Mouse (Mus musculus): ENCODE measurements at regions not wholly inside any gene's neighbourhood (a gene's known extent, or its start where the extent isn't known, plus 50 kb on each side); places are given as distances from the start of the nearest gene placed in this dataset.

DNA sequence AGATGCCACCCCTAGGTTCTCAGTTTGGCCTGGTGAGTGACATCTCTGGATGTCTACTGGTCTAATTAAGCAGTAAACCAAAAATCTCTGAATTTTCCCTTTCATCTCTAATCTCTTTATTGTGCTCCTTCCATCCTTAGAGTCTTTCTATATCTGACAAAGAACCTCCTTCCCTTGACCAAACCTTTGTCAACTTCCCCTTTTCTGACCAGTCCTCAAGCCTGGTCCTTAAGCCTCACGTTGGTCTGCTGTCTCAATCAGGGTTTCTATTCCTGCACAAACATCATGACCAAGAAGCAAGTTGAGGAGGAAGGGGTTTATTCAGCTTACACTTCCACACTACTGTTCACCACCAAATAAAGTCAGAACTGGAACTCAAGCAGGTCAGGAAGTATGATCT is 116.4 kb upstream of the Tab2 start:
- in situ Hi-C loops (cut with MboI, MseI), result loop anchor here (5.0 kb wide), 1 partner anchor 370 kb away; no protein-coding TSS in a partner anchor

DNA sequence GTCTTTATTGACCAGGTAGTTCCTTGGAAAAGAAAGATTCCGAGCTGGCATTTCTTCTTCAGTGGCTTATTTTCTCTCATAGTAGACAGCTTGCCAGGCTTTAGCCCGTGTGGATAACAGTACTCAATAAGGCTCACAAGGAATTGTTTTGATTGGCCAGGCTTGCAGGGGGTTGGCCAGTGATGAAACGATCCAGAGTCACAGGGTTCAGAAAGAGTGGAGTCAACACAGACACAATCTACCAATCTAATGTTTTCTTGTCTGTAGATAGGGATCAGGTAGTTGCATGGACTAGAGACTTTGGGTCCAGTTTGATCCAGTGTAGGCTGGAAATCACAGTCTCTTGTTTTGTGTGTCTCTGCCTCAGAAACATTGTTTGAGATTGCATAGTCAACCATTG is 115.8 kb upstream of the Tab2 start:
- in situ Hi-C loops (cut with MboI, MseI), result loop anchor here (5.0 kb wide), 1 partner anchor 370 kb away; no protein-coding TSS in a partner anchor

DNA sequence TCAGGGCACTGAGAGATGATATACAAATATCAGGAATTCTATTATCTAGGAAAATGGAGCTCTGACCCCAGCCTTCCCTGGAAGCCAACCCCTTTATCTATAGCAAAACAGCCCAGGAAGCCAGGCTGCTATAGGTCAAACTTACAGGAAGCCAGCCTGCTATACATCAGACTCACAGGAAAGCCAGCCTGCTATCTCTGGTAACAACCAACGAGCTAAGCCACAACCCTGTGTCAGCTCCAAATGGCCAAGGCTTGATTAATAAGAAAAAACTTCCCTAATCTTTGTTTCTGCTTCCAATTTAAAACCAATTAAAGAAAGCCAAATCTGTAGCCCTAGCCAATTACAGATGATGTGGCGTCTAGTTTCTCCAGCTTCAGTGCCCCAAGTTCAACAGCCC is 114.4 kb upstream of the Tab2 start:
- in situ Hi-C loops (cut with MboI, MseI), result loop anchor here (5.0 kb wide), 1 partner anchor 372 kb away; no protein-coding TSS in a partner anchor

DNA sequence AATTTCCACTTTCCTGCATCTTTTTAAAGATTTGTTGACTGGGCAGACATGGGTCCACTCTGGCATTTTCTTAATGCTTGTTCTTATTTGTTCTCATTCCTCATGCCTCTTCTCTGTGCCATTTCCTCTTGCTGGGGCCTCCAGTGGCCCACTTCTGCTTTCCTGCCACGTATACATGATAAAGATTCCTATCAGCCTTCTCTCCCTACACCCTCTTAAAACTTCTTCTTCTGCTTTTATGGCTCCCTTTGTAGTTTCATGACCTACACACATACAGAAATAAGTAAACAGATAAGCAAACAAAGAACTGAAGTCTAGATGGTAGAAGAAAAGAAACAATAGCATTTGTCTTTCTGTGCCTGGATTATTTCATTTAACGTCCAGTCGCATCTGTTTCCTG is 110.9 kb upstream of the Tab2 start:
- in situ Hi-C loops (cut with MboI, MseI), result no loop called here

DNA sequence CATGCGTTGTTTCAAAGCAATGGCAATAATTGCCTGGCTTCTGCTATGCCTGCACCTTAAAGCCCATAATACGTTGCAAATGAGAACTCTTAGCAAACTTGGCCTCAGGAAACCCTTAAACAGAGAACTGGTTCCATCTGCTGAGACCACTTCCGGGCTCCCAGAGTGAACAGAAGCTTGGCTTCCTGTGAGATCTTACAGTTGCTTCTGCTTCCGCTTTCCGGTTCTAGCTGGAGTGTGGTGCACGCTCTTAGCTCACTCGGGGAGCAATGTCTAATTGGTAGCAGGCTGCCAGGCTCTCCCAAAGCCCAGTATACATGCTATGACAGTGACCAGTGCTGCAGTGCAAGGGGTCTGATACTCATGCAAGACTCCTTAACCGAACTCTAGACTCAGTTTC is 109.7 kb upstream of the Tab2 start:
- in situ Hi-C loops (cut with MboI, MseI), result no loop called here

DNA sequence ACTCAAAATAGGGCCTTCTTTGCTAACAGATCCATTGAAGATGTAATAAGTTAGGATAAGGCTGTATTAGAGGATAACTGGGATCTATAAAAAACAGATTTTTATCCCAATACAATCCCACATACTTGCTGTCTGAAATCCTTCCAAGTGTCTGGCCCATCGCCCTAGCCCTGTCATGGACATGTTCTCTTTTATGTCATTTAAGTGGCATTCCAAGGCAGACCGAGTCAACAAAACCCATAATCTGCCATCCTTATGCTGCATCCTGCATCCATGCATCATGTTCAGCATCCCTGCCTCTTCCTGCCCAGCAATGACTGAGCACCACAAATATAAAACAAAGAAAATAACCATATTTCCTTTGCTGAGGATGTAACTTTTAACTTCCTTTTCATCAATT is 108.3 kb upstream of the Tab2 start:
- in situ Hi-C loops (cut with MboI, MseI), result no loop called here

DNA sequence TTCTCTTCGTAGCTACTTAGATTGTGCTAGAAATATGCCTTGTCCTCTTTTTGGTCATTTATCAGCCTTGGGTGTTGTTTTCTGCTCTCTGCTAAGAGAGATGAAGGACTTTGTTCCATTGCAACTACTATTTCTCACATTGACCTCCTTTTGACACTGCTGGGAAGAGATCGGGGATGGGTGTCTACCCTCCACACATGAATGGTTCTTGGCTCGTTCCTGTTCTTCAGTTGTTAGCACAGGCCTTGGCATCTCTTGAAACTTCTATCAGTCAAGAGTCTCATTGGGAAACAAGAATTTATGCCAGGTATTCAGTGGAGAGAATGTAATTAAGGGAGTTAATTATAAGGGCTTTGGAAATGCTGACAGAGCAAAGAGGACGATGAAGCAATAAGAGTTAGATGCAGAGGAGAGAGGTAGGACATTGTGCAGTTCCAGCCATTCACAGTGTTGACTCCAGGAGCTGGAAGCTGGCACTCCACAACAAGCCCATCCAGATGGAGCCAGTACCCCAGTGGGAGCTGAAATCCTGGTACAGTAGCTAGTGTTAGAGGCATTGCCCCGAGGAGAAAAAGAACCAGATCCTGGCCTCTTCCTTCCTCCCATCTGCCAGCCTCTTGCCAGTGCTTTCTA is 107.5 kb upstream of the Tab2 start:
- in situ Hi-C loops (cut with MboI, MseI), result no loop called here

DNA sequence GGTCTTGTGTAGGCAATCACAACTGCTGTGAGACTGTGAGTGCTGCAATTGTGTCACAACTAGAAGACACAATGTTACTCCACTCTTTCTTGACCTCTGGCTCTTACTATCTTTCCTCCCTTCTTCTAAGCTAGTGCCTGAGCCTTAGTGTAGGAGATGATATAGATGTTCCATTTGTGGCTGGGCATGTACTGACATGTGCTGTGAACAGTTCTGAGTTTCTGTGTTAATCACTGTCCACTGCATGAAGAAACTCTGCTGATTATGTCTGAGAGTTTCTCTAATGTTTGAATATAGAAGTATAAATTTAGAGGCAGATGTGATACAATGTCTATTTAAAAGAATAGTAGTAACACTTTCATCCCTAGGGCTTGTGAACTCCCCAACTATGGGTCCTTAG is 105.0 kb upstream of the Tab2 start:
- in situ Hi-C loops (cut with MboI, MseI), result no loop called here

DNA sequence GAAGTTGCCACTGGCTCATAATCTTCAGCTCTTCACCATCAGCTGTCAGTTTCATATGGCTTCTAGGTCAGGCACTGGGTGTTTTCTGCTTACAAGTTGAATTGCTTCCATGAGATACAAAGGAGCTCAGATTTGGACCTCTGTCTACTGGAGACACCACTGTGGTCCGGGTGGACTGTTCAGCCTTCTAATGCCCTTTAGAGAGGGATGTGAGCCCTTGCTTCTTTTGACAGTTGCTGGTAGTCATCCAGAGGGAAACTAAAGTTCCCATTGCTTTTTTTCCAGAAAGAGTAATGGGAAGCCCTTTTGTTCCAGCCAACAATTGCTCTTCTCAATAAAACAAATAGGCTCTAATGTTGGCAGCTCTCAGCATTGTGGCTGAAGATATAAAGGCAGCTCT is 103.7 kb upstream of the Tab2 start:
- in situ Hi-C loops (cut with MboI, MseI), result no loop called here

DNA sequence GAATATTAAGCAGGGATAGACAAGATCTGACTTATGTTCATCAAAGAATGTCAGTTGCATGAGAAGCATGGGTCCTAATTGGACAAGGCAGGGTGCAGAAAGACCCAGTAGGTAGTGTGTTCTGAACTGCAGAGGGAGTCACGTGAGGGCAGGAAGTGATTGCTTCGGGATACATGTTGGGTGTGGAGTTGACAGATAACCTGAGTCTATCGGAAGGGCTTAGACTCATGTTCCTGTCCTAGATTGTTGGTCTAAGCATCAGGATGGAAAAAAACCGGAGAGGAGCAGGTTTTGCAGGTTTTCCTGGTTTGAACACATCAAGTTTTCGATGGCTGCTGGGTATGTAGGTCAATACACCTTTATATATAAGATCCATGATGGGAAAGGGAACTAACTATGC is 101.8 kb upstream of the Tab2 start:
- in situ Hi-C loops (cut with MboI, MseI), result no loop called here

DNA sequence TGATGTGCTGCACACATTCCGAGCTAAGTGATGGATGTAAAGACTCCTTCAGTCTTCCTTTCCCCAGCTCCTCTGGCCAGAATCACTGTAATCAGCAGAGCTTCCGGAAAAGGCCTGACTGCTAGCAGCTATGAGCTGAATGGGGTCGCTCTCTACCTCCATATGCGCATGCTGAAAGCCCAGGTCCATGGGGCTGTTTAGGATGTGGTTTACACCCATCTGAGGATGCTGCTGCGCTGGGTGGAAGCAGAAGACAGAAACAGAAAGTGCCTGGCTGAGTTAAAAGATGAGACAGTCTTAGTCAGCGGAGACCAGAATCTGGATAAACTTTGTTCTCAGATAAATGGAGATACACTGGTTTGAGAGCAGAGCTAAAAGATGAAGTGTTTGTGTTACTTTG is 99.3 kb upstream of the Tab2 start:
- in situ Hi-C loops (cut with MboI, MseI), result no loop called here

DNA sequence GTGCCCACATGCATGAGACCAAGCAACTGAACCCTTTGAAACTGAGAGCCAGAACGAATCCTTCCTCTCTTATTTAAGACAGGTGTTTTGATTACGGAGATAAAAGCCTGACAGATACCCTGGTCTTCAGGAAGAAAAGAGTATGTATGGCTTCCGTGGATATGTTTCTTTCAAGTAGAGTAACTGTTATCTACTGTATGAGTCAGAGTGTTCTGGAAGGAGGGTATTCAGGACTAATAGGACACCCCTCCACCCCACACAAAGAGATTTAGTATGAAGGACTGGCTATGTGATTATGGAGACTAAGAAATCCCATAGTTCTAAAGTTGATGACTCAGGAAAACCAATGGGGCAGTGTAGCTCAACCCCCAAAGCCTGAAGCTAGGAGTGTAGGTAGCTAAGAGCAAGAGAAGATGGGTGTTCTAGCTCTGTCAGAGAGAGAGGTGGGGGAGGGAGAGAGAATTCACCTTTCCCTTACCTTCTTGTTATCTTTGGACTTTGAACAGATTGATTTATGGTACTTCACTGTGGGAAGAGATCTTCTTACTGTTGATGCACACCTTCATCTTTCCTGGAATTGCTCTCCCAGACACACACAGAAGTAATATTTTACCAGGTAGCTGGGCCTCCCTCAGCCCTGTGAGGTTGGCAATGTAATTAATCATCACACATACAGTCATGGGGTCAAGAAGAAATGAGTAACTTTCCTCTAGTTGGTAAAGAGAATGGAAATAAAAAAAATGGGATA is 87.6 kb upstream of the Tab2 start:
- in situ Hi-C loops (cut with MboI, MseI), result no loop called here

DNA sequence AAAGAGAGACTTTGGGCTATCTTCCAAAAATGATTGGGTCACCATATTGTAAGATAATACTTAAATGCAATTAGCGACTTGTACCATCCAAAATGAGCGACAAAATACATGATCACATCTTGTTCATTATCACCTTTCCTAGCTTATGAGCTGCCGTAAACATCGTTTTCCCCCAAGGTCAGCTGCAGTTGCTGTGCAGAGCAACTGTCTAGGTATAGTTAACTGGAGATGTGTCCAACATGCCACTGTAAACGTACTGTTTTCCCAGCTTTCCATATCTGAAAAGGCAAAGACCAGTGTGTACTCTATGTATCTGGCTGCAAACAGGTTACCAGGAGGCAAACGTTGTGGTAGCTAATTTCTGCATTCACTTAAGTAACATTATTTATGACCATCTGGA is 86.3 kb upstream of the Tab2 start:
- in situ Hi-C loops (cut with MboI, MseI), result no loop called here

DNA sequence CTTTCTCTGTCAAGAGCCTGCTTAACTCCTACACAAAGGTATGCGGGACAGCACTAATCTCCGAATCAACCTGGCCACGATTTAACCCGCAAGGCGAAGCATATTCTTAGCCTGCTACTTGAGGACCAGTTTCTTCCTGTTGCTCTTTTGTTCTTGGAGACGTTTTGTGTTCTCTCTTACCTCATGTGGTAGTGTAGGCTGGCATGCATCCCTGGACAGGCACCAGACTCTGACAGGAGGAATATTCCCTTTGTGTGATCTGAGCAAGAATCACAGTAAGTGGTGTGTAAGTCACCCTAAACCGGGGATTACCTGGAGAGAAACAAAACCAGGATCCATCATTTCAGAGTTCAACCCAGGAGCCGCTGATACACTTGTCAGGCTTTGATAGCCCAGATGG is 85.8 kb upstream of the Tab2 start:
- in situ Hi-C loops (cut with MboI, MseI), result no loop called here

DNA sequence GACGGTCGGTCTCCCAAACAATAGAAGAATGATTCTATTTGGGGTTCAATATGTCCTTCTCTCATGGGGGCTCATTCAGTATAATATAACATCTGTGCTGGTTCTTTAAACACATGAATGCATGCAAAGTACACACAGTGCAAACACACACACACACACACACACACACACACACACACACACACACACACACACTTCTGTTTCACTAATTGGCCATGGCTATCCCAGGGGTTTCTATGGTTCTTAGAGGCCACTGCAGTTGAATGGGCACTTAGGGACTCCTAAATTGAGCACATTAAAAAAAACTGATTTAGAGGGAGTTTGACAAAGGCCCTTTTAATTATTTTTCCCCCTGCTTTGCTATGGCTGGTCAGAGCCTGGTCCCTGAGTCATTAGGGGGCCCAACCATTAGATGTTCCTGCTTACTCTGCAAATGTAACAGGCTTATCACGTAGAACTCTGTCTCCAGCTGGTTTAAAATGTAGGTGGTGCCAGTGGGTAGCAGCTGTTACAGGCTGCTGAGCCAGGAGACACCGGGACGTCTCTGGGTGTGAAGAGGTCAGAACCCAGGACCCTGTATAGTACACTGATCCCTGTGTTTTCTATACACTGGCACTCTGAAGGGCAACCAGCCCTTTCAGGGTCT is 82.1 kb upstream of the Tab2 start:
- in situ Hi-C loops (cut with MboI, MseI), result no loop called here

DNA sequence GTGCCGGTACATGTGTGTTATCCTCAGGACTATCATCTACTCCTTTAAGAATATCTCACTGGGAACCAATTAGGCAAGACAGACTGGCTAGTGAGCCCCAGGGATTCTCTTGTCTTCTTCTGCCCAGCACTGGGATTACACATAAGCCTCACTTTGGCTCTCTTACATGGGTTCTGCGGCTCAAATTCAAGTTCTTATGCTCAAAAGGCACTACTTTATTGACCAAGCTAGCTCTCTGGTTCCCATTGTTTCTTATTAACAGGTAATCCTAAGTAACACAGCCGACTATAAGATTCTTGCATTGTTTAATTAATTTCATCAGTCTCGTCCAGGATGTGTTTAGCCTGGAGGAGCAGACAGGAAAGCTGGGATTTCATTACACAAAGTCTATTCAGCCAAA is 80.3 kb upstream of the Tab2 start:
- in situ Hi-C loops (cut with MboI, MseI), result no loop called here

DNA sequence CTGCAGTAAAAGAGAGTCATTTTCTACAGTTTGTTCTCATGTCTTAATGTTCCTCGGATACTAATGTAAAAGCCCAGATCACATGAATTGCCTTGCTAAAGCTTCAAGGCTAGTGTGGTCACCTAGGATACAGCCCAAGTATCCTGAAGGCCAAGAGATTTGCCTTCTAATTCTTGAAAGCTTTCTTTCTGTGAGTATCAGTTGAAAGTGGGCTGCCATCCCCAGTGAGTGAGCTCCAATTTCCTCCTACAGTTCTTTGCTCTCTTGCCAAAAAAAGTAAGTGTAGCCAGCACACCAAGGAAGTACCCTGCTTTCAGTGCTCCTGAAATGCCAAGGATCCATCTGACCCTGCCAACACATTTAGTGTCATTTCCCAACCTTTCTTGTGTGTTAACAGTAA is 79.3 kb upstream of the Tab2 start:
- in situ Hi-C loops (cut with MboI, MseI), result no loop called here

DNA sequence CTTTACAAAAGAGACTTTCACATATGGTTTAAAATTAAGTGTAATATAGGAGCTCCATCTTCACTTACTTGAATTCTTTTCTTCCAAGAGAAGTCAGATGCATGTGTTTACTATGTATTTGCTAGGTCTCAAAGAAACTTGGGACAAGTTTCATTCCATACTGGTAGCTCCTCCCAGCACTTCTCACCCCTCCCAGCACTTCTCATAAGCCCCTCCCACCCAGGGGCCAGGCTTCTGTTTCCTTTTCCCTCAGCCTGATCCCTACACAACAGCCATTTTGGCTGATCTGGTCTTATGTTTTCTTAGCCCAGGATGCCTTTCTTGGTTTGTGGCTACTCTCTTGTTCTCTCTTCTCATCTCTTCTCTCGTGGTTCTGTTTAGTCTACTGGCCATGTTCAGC is 76.2 kb upstream of the Tab2 start:
- in situ Hi-C loops (cut with MboI, MseI), result no loop called here

DNA sequence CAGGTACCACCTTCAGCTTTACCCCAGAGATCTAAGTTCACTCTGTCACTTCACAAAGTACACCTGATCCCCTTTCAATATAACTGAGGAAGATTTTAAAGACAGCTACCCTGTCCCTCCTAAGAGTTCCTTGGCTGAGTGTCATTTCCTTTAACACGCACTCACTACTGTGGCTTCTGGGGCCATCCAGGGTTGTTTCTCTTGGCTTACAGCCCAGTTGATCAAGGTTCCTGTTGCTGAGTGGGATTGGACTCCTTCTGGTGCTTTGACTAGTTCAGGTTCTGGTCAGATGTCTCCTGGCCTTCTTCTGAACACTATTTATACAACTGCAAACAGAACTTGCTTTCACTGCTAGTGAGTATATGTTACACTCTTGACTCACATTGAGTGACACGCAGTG is 72.8 kb upstream of the Tab2 start:
- in situ Hi-C loops (cut with MboI, MseI), result no loop called here

DNA sequence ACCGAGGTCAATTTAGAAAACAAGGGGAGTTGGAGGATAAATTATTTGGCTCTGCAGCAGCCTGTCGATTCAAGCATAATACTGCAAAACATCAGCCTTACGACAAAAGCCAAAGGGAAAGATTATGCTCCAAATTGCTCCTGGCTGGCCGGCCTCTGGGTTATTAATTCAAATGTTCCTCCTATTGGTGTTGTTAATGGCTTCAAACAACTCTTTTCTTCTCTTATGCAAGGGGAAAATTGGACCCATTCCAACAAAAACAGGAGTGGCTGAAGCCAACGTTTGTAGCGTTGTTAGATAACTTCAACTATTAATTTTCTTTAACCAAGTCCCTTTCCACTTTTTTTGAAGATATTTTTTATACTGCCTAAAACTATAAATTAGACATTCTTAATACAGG is 71.0 kb upstream of the Tab2 start:
- in situ Hi-C loops (cut with MboI, MseI), result no loop called here

DNA sequence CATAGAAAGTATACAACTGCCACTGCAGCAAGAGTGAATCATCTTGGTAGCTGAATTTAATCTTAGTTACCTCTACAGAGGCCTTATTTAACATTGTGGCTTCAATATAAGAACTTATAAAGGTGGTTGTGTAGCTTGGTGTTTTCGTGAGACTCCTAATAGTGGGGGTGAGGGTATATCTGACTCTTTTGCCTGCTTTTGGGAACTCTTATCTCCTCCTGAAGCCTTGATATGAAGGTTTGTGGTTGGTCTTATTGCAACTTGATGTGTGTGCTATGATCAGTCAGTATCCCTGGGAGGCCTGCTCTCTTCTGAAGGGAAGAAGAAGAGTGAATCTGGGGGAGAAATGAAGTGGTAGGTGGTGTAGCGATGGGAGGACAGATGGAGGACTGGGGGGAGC is 67.7 kb upstream of the Tab2 start:
- in situ Hi-C loops (cut with MboI, MseI), result loop anchor here (25.0 kb wide), 1 partner anchor 1489 kb away; no protein-coding TSS in a partner anchor

DNA sequence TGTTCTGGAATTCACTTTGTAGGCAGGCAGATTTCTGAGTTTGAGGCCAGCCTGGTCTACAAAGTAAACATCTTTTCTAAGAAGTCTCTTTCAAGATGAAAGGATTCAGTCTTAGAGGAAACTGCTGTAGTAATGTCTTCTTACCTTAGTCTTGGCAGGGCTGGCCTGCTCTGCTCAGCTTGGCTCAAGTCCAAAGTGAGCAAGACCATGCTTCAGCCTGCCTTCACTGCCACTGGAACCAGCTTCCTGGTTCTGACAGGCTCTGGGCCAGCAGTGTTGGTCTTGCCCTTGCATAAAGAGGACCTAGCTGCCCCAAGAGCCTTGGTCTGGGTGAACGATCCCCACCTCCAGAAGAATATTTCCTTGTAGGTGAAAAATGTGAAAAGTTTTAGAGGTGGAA is 65.9 kb upstream of the Tab2 start:
- in situ Hi-C loops (cut with MboI, MseI), result loop anchor here (25.0 kb wide), 1 partner anchor 1490 kb away; no protein-coding TSS in a partner anchor

Measured in T-helper 2 cell (primary cell).